Mouse (Mus musculus) fibroblast of lung, adult 2 months (primary cell): Measurements from ENCODE around the gene Zfp978.
"Not testable (repeated sequence)": the region's sequence is repeated elsewhere in the genome, so short reads cannot be mapped to it uniquely, and the experiment has no call there.

Source experiments
- DNase-seq: peaks from one replicate; pipeline ENCODE4 v3.0.0-alpha.2; 2011; ENCODE audit warnings: low read depth

Gene Zfp978

GRCm38 (mm10) chr4:147351376-147351980 is 9.6 kb upstream of the Zfp978 start:
- not testable (repeated sequence) for DNase-seq

GRCm38 (mm10) chr4:147353626-147354025 is 7.5 kb upstream of the Zfp978 start:
- DNase-seq, result not testable (repeated sequence)

- not testable (repeated sequence) for DNase-seq
Measured at GRCm38 (mm10) chr4:147356042-147356441, 5.1 kb upstream of the Zfp978 start.

- not testable (repeated sequence) for DNase-seq
Measured at GRCm38 (mm10) chr4:147357195-147357594, 3.9 kb upstream of the Zfp978 start.

- DNase-seq, result not testable (repeated sequence)
Measured at GRCm38 (mm10) chr4:147361872-147362271, 769 bp downstream of the Zfp978 start.

GRCm38 (mm10) chr4:147369564-147369963 is 8.5 kb downstream of the Zfp978 start:
- DNase-seq, result not testable (repeated sequence)

GRCm38 (mm10) chr4:147383199-147383598 is 22.1 kb downstream of the Zfp978 start:
- DNase-seq, result not testable (repeated sequence)

GRCm38 (mm10) chr4:147397201-147397600 is 36.1 kb downstream of the Zfp978 start:
- DNase-seq, result not testable (repeated sequence)

- not testable (repeated sequence) for DNase-seq
Measured at GRCm38 (mm10) chr4:147397934-147398682, 37.0 kb downstream of the Zfp978 start.

GRCm38 (mm10) chr4:147398741-147399140 is 37.6 kb downstream of the Zfp978 start:
- DNase-seq, result not testable (repeated sequence)

- DNase-seq, result not testable (repeated sequence)
Measured at GRCm38 (mm10) chr4:147399505-147399904, 38.4 kb downstream of the Zfp978 start.

GRCm38 (mm10) chr4:147400031-147400847 is 39.1 kb downstream of the Zfp978 start:
- not testable (repeated sequence) for DNase-seq

- not testable (repeated sequence) for DNase-seq
Measured at GRCm38 (mm10) chr4:147400848-147401715, 40.0 kb downstream of the Zfp978 start.

GRCm38 (mm10) chr4:147401736-147402506 is 40.8 kb downstream of the Zfp978 start:
- not testable (repeated sequence) for DNase-seq

GRCm38 (mm10) chr4:147402507-147402890 is 41.4 kb downstream of the Zfp978 start:
- DNase-seq, result not testable (repeated sequence)

GRCm38 (mm10) chr4:147403509-147403908 is 42.4 kb downstream of the Zfp978 start:
- not testable (repeated sequence) for DNase-seq

GRCm38 (mm10) chr4:147403931-147404913 is 43.1 kb downstream of the Zfp978 start:
- not testable (repeated sequence) for DNase-seq

GRCm38 (mm10) chr4:147406735-147407462 is 45.8 kb downstream of the Zfp978 start:
- no peak for DNase-seq

GRCm38 (mm10) chr4:147407463-147407822 is 46.3 kb downstream of the Zfp978 start:
- DNase-seq, result no peak
